ENCODE assay signal across 21 mouse cellular contexts in genomic region chr11:121651556-121651955, GRCm38 (mm10).
"Had no signal": no experiment of that assay in that cellular context is flagged by ENCODE, and none has a peak within 500 bp of the region (broad histone marks: within the 10 kb centered on the region; RNA-seq: fewer than 3 reads in every experiment).

No protein-coding gene starts in this region.

- H3K27me3 ChIP-seq: heart, embryonic 13.5 days; heart, embryonic 15.5 days; hindbrain, embryonic 13.5 days; hindbrain, embryonic 15.5 days; kidney, embryonic 15.5 days; limb, embryonic 13.5 days; limb, embryonic 15.5 days; liver, embryonic 12.5 days had no signal

- H3K4me3 ChIP-seq: heart, embryonic 13.5 days; heart, embryonic 15.5 days; hindbrain, embryonic 13.5 days; hindbrain, embryonic 15.5 days; kidney, embryonic 15.5 days; limb, embryonic 13.5 days; limb, embryonic 15.5 days; liver, embryonic 12.5 days had no signal

- ATAC-seq: hindbrain, postnatal 0 days; intestine, embryonic 16.5 days; liver, embryonic 12.5 days had no signal

- H3K27ac ChIP-seq: heart, embryonic 13.5 days; heart, embryonic 15.5 days; hindbrain, embryonic 13.5 days; hindbrain, embryonic 15.5 days; hindbrain, postnatal 0 days; kidney, embryonic 15.5 days; kidney, postnatal 0 days; limb, embryonic 13.5 days; limb, embryonic 15.5 days; liver, embryonic 12.5 days; liver, embryonic 14.5 days had no signal

- DNase-seq: gastrocnemius, postnatal 10 days; heart, postnatal 14 days; kidney, adult 11 months; kidney, adult 9 months; kidney, postnatal 14 days; kidney, postnatal 36 days; layer of hippocampus, adult 9-11 months; layer of hippocampus, postnatal 36 days; left cerebral cortex, postnatal 4 days had no signal

- H3K4me1 ChIP-seq: hindbrain, embryonic 13.5 days; hindbrain, embryonic 15.5 days; kidney, embryonic 15.5 days; limb, embryonic 13.5 days; limb, embryonic 15.5 days; liver, embryonic 12.5 days had no signal

- H3K36me3 ChIP-seq: heart, embryonic 15.5 days had no signal

- H3K4me2 ChIP-seq: heart, embryonic 13.5 days; heart, embryonic 15.5 days; hindbrain, embryonic 13.5 days; hindbrain, embryonic 15.5 days; kidney, embryonic 15.5 days; limb, embryonic 13.5 days; limb, embryonic 15.5 days; liver, embryonic 12.5 days had no signal

- H3K9ac ChIP-seq: heart, embryonic 13.5 days; heart, embryonic 15.5 days; hindbrain, embryonic 13.5 days; hindbrain, embryonic 15.5 days; kidney, embryonic 15.5 days; limb, embryonic 13.5 days; limb, embryonic 15.5 days; liver, embryonic 12.5 days; liver, embryonic 14.5 days had no signal

- H3K9me3 ChIP-seq: heart, embryonic 13.5 days; heart, embryonic 15.5 days; hindbrain, embryonic 13.5 days; hindbrain, embryonic 15.5 days; kidney, embryonic 15.5 days; limb, embryonic 13.5 days; limb, embryonic 15.5 days; liver, embryonic 12.5 days had no signal
